Mouse (Mus musculus) kidney, embryonic 15.5 days (tissue): ENCODE data around the gene Evx1. TPM values are rescaled to one million over a fixed set of nuclear protein-coding genes. Genes with fewer than 3 reads are reported as not detected.

Experiments
- ATAC-seq: fragments of 200-750 bp; cut with Nextera tagmentation; replicated peaks from 2 replicates; pipeline ENCODE4 v1.8.0; 2017; ENCODE audit warnings: moderate TSS enrichment; ENCODE audit not compliant: low FRiP score
- H3K27ac ChIP-seq: fragments of 300-500 bp; sonication (generic); 2 replicates; pipeline ENCODE4 v1.5.1; 2015; ENCODE audit warnings: mild to moderate bottlenecking, inconsistent platforms
- H3K27me3 ChIP-seq: fragments of 300-500 bp; sonication (generic); 2 replicates; pipeline ENCODE4 v1.6.1; 2015; ENCODE audit warnings: inconsistent platforms
- H3K36me3 ChIP-seq: fragments of 300-500 bp; sonication (generic); 2 replicates; pipeline ENCODE4 v1.6.1; 2015; ENCODE audit warnings: inconsistent platforms
- H3K4me1 ChIP-seq: fragments of 300-500 bp; sonication (generic); 2 replicates; pipeline ENCODE4 v1.6.1; 2015; ENCODE audit warnings: inconsistent platforms
- H3K4me2 ChIP-seq: fragments of 300-500 bp; sonication (generic); 2 replicates; pipeline ENCODE4 v1.6.1; 2015; ENCODE audit warnings: moderate library complexity, mild to moderate bottlenecking, inconsistent platforms
- H3K4me3 ChIP-seq: fragments of 300-500 bp; sonication (generic); replicated peaks from 2 replicates; pipeline ENCODE4 v1.5.1; 2015; ENCODE audit warnings: mild to moderate bottlenecking, inconsistent platforms
- H3K9ac ChIP-seq: fragments of 300-500 bp; sonication (generic); 2 replicates; pipeline ENCODE4 v1.6.1; 2015; ENCODE audit warnings: mild to moderate bottlenecking, inconsistent platforms
- H3K9me3 ChIP-seq: fragments of 300-500 bp; sonication (generic); replicated peaks from 2 replicates; pipeline ENCODE4 v1.6.1; 2016; ENCODE audit warnings: inconsistent platforms
- WGBS: fragments of 180-500 bp; shearing (Covaris S2); methylation state at CpG from one replicate; pipeline ENCODE4 v1.1.7; 2015; ENCODE audit warnings: mixed read lengths; 5-methylcytosine and 5-hydroxymethylcytosine counted together
- polyA plus RNA-seq: library from polyadenylated mRNA; unstranded; fragments of >200 nt; fragmentation: Nextera tagmentation; extraction: Ambion mirVana; gene quantifications from 2 replicates; pipeline ENCODE4 v1.2.1, GENCODE M21; 2015

Gene Evx1
- 0.14 TPM in 1 of 2 replicates, not detected in the other for polyA plus RNA-seq

DNA sequence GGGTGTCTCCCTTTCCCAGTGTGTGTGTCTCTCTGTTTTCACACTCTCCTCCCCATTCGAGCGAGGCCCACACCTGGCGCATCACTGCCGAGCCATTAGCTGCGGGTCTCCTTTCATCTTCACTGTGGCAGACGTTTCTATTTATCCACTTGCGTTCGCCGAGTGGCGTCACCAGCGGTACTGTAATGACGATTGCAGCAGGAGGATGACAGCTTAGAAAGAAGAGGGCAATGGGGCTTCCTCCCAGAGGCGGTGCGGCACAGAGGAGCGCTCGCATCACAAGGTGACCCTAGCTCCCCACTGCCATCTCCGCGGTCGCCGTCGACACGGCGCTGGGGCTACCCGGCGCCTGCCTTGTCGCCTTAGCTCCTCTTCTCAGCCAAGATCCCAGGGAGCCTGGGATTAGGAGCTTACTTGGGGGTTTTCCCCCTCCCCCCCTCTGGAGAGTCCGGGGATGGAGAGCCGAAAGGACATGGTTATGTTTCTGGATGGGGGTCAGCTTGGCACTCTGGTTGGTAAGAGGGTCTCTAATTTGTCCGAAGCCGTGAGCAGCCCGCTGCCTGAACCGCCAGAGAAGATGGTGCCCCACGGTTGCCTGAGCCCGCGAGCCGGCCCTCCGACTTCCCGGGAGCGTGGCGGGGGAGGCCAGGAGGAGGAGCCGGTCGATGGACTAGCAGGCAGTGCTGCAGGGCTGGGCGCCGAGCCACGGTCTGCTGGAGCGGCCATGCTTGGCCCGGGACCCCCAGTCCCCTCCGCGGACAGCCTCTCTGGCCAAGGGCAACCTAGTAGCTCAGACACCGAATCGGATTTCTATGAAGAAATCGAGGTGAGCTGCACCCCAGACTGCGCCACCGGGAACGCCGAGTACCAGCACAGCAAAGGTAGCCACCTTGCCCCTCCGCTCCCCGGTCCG lies at the start of gene Evx1:
TSS of gene Evx1 (plus strand) at position 108 of the 913 bp plus-strand sequence.
- H3K4me1 ChIP-seq, result peaks cover 41% of the 10 kb centered on the region
- H3K36me3 ChIP-seq, result no peaks in the 10 kb centered on the region
- H3K27ac ChIP-seq, result no peak within 1 kb of the TSS
- H3K27me3 ChIP-seq, result peaks cover 99% of the 10 kb centered on the region
- peak within 1 kb of the TSS; percentile 22 for H3K4me3 ChIP-seq
- under 1% methylated on average over 59 of the region's 59 CpGs for WGBS
- H3K4me2 ChIP-seq, result peak within 1 kb of the TSS; percentile 45
- H3K9ac ChIP-seq, result no peak within 1 kb of the TSS
- no peaks in the 10 kb centered on the region for H3K9me3 ChIP-seq
- ATAC-seq, result 0 out of 2 replicates have a peak, but pooled peaks have one; percentile 22

DNA sequence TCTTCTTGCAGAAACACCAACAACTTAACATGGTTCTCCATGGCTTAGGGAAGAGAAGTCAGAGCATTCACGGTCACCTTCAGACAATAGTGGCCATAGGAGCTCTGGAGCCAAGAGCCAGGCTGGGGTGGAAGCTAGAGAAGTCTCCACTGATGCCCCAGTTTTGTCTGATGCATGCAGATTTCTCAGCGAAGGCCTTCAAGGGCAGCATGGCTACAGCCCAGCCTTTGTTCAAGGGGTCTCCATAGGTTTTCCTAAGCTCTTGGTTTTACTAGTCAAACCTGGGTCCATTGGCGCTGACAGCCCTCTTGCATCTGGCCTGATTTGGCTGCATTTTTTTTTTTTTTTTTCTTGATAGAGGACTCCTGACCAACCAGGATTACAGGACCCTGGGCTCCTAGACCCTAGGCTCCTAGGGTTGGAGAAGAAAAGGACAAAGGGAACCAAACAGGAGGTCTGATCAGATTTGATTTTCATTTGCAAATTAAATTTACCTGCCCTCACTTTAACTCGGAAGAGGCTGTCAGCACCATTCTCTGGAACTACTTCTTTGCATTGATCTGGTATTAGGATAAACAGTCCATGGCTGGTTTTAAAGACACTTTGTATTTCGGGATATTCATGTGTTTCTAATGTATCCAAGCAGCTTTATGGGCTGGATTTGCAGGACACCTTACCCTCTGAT lies 49.0 kb upstream of the Evx1 start:
- Histone ChIP-seq H3K27ac (no peak overlapping the region), H3K9ac (no peak overlapping the region), H3K4me1 (peaks cover 22% of the 10 kb centered on the region), H3K27me3 (peaks cover 99% of the 10 kb centered on the region), H3K36me3 (no peaks in the 10 kb centered on the region), H3K4me2 (no peak overlapping the region), H3K4me3 (no peak overlapping the region), H3K9me3 (no peaks in the 10 kb centered on the region)
- no peak for ATAC-seq
- 3% methylated on average over 5 of the region's 5 CpGs for WGBS

DNA sequence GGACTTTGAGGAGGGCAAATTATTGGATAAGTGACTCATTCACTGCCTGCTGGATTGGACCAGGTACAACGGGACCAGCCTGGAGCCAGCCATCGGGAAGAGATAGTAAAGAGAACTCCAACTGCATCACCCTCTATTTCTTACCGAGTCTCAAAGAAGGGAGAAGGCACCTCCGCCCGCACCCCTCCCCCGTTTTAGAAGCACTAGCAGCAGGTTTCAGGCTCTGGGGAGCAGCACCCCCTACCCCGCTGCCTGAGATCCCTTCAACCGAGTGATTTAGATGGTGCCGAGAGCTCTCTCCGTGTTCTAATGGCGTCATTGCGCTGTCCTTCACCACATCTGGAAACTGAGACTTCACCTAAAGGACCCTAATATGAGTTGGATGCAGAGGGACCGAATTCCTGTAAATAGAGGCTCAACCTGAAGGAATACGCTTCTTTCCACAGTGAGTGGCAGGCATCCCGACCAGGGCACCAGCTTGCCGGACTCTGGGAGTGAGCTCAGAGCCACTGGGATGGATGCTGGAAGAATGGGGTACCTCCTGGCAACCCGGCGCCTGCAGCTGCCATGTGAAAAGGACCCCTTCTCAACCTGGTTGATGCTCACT lies 47.9 kb upstream of the Evx1 start:
- Histone ChIP-seq H3K9ac (no peak overlapping the region), H3K4me1 (peaks cover 13% of the 10 kb centered on the region), H3K9me3 (no peaks in the 10 kb centered on the region), H3K36me3 (no peaks in the 10 kb centered on the region), H3K27me3 (peaks cover 99% of the 10 kb centered on the region), H3K4me2 (no peak overlapping the region), H3K4me3 (no peak overlapping the region), H3K27ac (no peak overlapping the region)
- 1% methylated on average over 18 of the region's 18 CpGs for WGBS
- ATAC-seq, result no peak

DNA sequence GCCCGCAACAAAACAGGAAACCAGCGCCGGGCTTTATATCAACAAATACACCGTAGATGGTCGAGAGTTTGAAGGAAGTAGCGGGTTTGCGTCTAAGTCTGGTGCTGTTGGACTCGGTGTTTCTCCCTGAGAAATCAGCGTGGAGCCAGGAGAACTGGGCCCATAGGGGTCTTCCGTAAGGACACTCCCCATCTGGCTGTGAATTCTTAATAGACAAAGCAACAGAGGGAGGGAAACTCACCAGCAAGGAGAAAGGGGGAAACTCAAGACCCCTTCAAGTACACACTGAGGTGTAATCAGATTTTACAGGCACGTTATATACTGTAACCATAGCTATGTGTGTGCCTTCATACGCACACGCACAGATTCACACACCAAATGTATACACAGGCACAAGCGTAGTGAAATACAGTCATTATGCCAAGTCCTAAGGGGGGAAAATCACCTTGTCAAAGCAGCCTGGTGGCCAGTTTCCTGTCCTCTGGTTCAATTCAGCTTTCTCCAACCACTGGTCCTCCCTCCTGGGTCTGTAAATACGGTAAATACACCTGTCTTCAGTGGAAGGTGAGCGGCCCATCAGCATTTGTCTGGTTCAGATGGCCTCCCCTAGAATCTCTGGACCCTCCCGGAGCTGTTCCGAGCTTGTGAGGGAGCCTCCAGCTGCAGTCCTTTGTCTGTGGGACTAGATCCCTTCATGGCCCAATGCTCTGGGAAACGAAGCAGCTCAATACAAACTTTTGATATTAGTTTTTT lies 47.2 kb upstream of the Evx1 start:
- H3K9me3 ChIP-seq, result no peaks in the 10 kb centered on the region
- no peak overlapping the region for H3K4me3 ChIP-seq
- peaks cover 10% of the 10 kb centered on the region for H3K4me1 ChIP-seq
- no peak overlapping the region for H3K27ac ChIP-seq
- peaks cover 99% of the 10 kb centered on the region for H3K27me3 ChIP-seq
- under 1% methylated on average over 19 of the region's 19 CpGs for WGBS
- H3K36me3 ChIP-seq, result no peaks in the 10 kb centered on the region
- H3K4me2 ChIP-seq, result no peak overlapping the region
- no peak for ATAC-seq
- no peak overlapping the region for H3K9ac ChIP-seq

- no peak overlapping the region for H3K27ac ChIP-seq
- no peaks in the 10 kb centered on the region for H3K36me3 ChIP-seq
- H3K9me3 ChIP-seq, result no peaks in the 10 kb centered on the region
- no peak overlapping the region for H3K4me2 ChIP-seq
- ATAC-seq, result no peak
- H3K27me3 ChIP-seq, result peaks cover 99% of the 10 kb centered on the region
- no peak overlapping the region for H3K9ac ChIP-seq
- no peak overlapping the region for H3K4me3 ChIP-seq
- H3K4me1 ChIP-seq, result peaks cover 8% of the 10 kb centered on the region
- WGBS, result under 1% methylated on average over 9 of the region's 9 CpGs
Measured at GRCm38 (mm10) chr6:52266666-52266985, 46.7 kb upstream of the Evx1 start.

GRCm38 (mm10) chr6:52267221-52267620 lies 46.1 kb upstream of the Evx1 start:
- Histone ChIP-seq H3K4me3 (no peak overlapping the region), H3K9me3 (no peaks in the 10 kb centered on the region), H3K27ac (no peak overlapping the region), H3K9ac (no peak overlapping the region), H3K36me3 (no peaks in the 10 kb centered on the region), H3K27me3 (peaks cover 98% of the 10 kb centered on the region), H3K4me2 (no peak overlapping the region), H3K4me1 (peaks cover 8% of the 10 kb centered on the region)
- no peak for ATAC-seq
- WGBS, result 14% methylated on average over 5 of the region's 5 CpGs

DNA sequence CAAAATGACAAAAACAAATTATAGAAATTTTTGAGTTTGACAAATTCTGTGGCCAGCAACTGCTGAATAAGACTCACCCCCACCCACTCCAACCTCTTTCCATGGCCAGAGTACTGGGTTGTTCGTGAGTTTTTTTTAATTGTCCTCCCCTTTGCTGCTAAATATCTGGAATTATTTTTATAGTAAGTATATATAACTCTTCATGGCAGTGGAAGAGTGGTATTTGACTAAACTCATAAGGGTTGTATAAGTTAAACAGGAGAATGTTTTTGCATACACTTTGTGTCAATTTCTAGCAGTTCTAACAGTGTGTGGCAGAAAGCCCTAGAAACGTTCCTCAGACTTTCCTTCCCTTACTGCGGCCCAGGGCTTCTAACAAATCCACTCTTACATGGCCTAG lies 45.6 kb upstream of the Evx1 start:
- H3K4me3 ChIP-seq, result no peak overlapping the region
- no peak for ATAC-seq
- H3K36me3 ChIP-seq, result no peaks in the 10 kb centered on the region
- peaks cover 98% of the 10 kb centered on the region for H3K27me3 ChIP-seq
- no peak overlapping the region for H3K9ac ChIP-seq
- peaks cover 8% of the 10 kb centered on the region for H3K4me1 ChIP-seq
- no peak overlapping the region for H3K27ac ChIP-seq
- H3K4me2 ChIP-seq, result no peak overlapping the region
- no peaks in the 10 kb centered on the region for H3K9me3 ChIP-seq
- 9% methylated on average over 3 of the region's 3 CpGs for WGBS

DNA sequence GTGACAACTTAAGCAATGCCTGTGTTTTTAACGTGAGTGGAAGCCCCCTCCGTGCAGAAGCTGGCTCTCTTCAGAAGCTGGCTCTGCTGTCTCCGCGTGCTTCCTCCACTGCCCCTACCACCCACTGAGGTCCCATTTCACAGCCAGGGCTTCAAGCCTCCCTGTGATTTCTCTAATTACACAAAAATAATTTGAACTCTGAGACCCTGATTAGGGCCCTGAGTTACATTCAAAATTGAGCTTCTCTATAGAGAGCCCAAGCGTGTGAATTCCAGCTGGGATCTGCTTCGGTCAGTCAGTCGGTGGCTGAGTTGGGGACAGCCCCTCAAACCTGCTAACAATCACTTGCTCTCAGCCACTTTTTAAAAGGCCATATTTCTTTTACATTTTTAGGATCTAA lies 45.0 kb upstream of the Evx1 start:
- H3K4me2 ChIP-seq, result no peak overlapping the region
- 4% methylated on average over 7 of the region's 7 CpGs for WGBS
- no peak overlapping the region for H3K27ac ChIP-seq
- H3K9ac ChIP-seq, result no peak overlapping the region
- ATAC-seq, result no peak
- no peak overlapping the region for H3K4me3 ChIP-seq
- H3K27me3 ChIP-seq, result peaks cover 98% of the 10 kb centered on the region
- H3K4me1 ChIP-seq, result peaks cover 4% of the 10 kb centered on the region; the same call in 1 of the 2 replicates
- no peaks in the 10 kb centered on the region for H3K36me3 ChIP-seq
- H3K9me3 ChIP-seq, result no peaks in the 10 kb centered on the region

- H3K9me3 ChIP-seq, result no peaks in the 10 kb centered on the region
- whole genome bisulfite sequencing, result 7% methylated on average over 3 of the region's 3 CpGs
- H3K36me3 ChIP-seq, result no peaks in the 10 kb centered on the region
- H3K27me3 ChIP-seq, result peaks cover 98% of the 10 kb centered on the region
- ATAC-seq, result no peak
- H3K27ac ChIP-seq, result no peak overlapping the region
- no peak overlapping the region for H3K9ac ChIP-seq
- H3K4me2 ChIP-seq, result no peak overlapping the region
- H3K4me3 ChIP-seq, result no peak overlapping the region
- H3K4me1 ChIP-seq, result peaks cover 4% of the 10 kb centered on the region; the same call in 1 of the 2 replicates
Measured at GRCm38 (mm10) chr6:52268756-52269155, 44.5 kb upstream of the Evx1 start.

- peak overlapping the region; percentile 18; the same call in 1 of the 2 replicates for H3K4me2 ChIP-seq
- no peak overlapping the region for H3K9ac ChIP-seq
- H3K9me3 ChIP-seq, result no peaks in the 10 kb centered on the region
- no peak overlapping the region for H3K4me3 ChIP-seq
- no peak overlapping the region for H3K27ac ChIP-seq
- H3K4me1 ChIP-seq, result peaks cover 9% of the 10 kb centered on the region; the same call in 1 of the 2 replicates
- 5% methylated on average over 23 of the region's 23 CpGs for WGBS
- H3K36me3 ChIP-seq, result no peaks in the 10 kb centered on the region
- ATAC-seq, result 0 out of 2 replicates have a peak, but pooled peaks have one; percentile 25
- H3K27me3 ChIP-seq, result peaks cover 98% of the 10 kb centered on the region
Measured at GRCm38 (mm10) chr6:52270494-52271480, 42.5 kb upstream of the Evx1 start.
